Mouse (Mus musculus) adrenal gland, adult (tissue): ENCODE results near the gene Vmn2r92.
"Not testable (repeated sequence)": the region's sequence is repeated elsewhere in the genome, so short reads cannot be mapped to it uniquely, and the experiment has no call there.

Source experiments
- DNase-seq, 2 experiments: peaks; one replicate each; pipeline ENCODE4 v3.0.0; 2022 to 2023; ENCODE audit warnings: low spot score in 1 of 2; ENCODE audit not compliant: inconsistent age in 2 of 2

Vmn2r92 gene

DNA sequence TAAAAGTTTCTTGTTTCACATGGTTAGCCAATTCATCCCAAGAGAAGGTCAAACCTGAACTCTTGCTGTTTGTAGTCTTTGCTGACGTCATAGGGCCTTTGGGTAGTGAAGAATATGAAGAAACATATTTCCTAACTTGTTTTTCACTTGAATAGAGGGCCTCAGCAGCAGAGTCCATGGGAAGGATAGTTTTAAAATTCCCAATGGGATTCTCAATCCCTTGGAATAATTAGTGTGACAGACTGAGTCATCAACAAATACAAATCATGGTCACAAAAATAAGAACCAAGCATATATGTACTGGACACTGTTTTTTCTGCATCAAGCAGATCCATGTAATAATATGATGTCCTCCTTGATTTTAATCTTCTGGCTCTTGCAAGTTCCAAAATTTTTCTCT, at the start of gene Vmn2r92:
Vmn2r92 (plus strand) TSS at position 301 of the 400 bp plus-strand sequence.
- not testable (repeated sequence) for DNase-seq

DNA sequence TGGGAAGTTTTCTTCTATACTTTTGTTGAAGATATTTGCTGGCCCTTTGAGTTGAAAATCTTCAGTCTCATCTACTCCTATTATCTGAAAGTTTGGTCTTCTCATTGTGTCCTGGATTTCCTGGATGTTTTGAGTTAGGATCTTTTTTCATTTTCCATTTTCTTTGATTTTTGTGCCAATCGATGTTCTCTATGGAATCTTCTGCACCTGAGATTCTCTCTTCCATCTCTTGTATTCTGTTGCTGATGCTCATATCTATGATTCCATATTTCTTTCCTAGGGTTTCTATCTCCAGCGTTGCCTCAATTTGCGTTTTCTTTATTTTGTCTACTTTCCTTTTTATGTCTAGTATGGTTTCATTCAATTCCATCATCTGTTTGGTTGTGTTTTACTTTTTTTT, 49.4 kb upstream of the Vmn2r92 start:
- not testable (repeated sequence) for DNase-seq

DNA sequence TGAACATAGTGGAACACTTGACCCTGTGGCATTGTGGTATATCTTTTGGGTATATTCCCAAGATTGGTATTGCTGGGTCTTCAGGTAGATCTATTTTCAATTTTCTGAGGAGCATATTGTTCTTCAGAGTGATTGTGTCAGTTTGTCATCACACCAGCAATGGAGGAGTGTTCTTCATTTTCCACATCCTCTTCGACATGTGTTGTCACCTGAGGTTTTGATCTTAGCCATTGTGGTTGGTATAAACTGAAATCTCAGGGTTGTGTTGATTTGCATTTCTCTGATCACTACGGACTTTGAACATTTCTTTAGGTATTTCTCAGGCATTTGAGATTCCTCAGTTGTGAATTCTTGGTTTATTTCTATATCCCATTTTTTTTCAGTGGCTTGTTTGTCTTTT, 9.5 kb downstream of the Vmn2r92 start:
- DNase-seq = not testable (repeated sequence)

DNA sequence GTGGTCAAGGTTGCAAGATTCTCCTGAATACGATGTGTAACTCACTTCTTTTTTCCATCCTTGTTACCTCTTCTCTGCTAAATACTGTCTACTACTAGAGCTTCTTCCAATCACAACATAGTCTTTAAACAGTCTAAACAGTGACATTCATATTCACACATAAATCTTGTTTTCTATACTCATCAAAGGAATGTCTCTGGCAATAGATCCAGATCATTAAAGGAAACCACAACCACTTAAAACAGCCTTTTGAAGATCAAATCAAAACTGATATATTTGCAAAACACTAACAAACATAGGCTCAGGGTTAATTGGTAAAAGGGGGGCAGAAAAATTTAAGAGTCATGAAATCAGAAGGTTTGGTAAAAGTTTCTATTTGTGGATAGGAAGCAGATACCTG, 38.0 kb downstream of the Vmn2r92 start:
- no peak for DNase-seq

DNA sequence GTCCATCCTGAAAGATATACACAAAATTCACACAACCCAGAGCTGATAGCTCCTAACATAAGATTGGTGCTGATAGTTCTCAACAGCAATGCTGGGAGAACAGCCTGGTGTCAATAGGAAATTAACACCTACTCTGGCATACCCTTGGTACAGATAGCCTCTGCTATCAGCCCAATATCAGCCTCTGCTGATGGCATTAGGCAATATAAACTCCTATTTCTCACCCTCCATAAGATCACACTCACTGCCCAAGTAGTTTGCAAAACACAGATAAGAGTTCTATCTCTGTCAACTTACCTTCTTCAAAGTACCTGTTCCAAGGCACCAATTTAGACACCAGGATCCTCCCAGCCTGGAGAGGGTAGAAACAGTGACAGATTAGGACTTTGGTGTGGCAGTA, 69.6 kb downstream of the Vmn2r92 start:
- no peak for DNase-seq

DNA sequence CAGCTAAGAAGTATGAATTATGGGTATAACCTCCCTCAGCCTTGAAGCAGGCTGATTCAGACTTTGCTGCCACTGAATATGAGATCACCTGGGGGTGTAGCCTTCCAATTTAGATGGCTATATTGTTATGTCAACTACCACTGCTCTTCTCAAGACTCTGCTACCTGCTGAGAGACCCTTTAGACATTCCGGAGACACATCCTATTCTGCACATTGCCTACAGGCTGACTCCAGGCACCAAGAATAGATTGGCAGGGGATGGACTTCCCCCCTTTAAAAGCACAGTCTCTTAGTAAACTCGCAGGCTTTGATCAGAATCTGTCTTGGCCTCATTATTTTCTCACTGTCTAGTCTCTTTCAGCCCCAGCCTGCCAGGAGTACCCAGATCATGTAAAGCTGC, 80.3 kb downstream of the Vmn2r92 start:
- no peak for DNase-seq

DNA sequence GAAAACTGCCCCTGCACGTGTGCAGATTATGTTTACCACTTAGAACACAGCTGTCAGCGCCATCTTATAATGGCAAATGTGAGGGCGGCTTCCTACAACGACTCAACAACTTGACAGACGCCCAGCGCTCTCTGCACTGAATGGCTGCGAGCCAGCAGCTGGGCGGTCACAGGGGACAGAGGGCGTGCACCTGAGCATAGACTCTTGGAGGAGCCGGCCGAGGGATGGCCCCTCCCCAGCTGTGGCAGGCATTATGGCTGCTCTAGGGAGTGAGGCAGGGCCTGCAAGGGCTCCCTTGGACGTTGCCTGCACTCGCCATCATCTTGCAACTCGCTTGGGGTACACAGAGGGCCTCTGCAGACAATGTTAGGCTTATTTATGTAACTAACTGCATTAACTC, 85.2 kb downstream of the Vmn2r92 start:
- DNase-seq = no peak
